Mouse (Mus musculus): Measurements from ENCODE around the gene Usp29.
"Not testable (repeated sequence)": the region's sequence is repeated elsewhere in the genome, so short reads cannot be mapped to it uniquely, and the experiment has no call there.

The Usp29 gene

DNA sequence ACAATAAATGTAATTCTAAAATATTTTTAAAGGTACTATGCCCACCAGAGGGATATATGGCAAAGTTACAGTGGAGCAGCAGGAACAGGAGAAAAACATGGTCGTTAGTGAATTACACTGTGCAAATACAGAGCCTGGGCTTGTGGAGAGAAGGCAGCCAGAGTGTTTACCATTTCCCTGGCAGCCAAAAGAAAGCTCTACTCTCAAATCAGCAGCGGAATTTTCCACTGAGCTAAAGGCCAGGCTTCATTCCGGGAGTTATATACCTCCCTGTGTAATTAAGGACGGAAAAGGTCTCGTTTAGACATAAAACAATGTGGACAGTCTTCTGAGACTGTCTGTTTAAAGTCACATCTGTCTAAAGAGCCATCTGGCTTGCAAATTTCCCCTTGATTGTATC is 204.4 kb downstream of the Usp29 start:
- DNase-seq: no peak

DNA sequence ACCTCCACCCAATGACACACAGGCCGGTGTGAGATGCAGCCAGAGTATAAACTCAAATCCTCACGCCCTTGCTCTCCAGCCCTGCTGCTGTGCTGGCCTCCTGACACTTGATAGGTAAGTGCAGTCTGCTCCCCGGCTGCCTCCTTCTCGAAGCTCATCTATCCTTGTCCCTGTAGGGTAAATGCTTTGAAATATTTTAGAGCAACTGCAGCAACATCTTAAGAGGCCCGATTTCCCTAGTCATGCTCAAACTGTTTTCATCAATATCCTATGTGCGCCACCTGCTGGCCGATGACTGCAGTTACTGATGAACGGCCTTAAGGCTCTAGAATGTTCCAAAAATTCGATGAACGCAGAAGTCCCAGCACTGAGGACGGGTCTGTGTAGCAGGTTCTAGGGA is 206.7 kb downstream of the Usp29 start:
- DNase-seq: peak; percentile 88 to 92

GRCm38 (mm10) chr7:6940761-6941231 is 210.4 kb downstream of the Usp29 start:
- peak; percentile 55 to 61 for DNase-seq

DNA sequence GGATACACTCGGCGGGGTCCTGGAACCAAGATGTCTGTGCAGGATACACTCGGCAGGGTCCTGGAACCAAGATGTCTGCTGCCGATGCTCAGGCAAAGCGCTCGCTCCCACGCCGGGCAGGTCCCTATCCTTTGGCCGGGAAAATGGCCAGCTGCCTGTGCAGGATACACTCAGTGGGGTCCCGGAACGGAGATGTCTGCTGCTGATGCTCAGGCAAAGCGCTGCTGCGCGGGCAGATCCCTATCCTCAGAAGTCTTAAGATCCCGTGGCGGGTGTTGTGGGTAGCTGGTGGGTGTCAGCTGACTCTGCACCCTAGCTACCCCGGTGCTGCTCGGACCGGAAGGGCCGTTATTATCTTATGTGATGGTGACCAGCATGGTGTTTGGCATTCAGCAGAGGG is 217.7 kb downstream of the Usp29 start:
- DNase-seq: peak; percentile 19 to 39

DNA sequence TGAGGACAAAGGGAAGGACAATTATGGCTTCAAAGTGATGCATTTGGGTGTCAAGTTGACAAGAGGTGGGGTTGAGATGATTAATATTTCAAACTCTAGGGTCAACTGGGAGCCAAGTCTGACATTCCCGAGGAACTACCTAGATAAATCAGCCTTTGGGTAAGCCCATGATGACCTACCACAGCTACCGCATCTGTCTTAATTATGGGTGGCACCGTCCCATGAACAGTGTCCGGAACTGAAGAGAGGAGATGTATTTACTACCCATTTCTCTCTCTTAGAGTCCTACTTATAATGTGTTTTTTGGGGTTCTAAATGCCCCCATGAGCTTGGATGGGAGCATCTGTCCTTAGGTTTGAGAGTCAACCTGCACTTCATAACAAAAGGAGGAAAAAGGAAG is 226.2 kb downstream of the Usp29 start:
- no peak for DNase-seq

DNA sequence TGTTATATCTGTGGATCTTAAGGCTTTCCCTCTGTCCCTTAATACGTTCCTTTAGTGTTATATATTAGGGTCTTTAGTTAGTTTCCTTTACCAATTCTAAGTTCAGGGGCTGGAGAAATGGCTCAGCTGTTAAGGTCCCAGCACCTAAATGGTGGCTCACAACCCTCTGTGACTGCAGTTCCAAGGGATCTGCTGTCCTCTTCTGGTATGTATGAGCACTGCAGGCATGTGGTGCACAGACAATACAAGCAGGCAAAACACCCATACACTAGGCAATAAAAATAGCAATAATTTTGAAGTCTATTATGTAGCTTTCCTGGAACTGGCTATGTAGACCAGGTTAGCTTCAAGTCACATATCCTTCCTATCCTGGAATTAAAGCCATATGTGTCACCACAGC is 228.2 kb downstream of the Usp29 start:
- DNase-seq: no peak

- DNase-seq: no peak
Observed at GRCm38 (mm10) chr7:6973566-6973965, 243.2 kb downstream of the Usp29 start.

GRCm38 (mm10) chr7:6976890-6977289 is 246.5 kb downstream of the Usp29 start:
- no peak for DNase-seq

DNA sequence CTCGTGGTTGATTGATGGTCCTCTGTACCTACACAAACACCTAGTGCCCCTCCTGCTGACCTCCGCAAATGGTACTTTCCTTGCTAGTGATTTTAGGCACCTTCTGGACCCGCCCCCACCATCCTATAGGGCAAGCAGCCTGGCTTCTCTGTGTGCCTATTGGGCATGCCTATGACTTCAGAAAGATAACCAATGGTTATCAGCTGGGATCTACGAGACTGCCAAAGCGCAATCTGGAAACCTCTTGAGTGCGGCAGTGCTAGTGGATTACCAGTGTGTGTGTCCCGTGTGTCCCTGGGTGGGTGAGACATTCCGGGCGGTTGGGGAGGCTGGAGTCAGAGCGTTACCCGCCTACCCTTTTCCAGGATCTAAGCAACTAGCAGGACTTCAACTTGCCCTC is 264.9 kb downstream of the Usp29 start, which contains the start of gene Aurkc:
TSS of gene Aurkc (plus strand) at position 50 of the 400 bp plus-strand sequence.
- DNase-seq: not testable (repeated sequence)

- not testable (repeated sequence) for DNase-seq
Observed at GRCm38 (mm10) chr7:6998914-6999313, 268.5 kb downstream of the Usp29 start.

GRCm38 (mm10) chr7:7005441-7005840 is 275.1 kb downstream of the Usp29 start:
- not testable (repeated sequence) for DNase-seq
